Mouse (Mus musculus) intestine, embryonic 14.5 days (tissue): ENCODE measurements around the gene Cntd1. TPM values are rescaled to one million over a fixed set of nuclear protein-coding genes. Genes with fewer than 3 reads are reported as not detected.
A peak's percentile ranks its signal among the peaks of the same experiment; 100 is the strongest.

Experiments
- ATAC-seq: fragments of 200-750 bp; cut with Nextera tagmentation; replicated peaks from 2 replicates; pipeline ENCODE4 v1.8.0; 2017; ENCODE audit warnings: low read depth, moderate number of reproducible peaks, moderate TSS enrichment, moderate library complexity; ENCODE audit not compliant: low FRiP score, low TSS enrichment
- DNase-seq: peaks from one replicate; pipeline ENCODE4 v3.0.0-alpha.2; 2018; ENCODE audit warnings: low spot score
- H3K27ac ChIP-seq: fragments of 300-500 bp; sonication (generic); 2 replicates; pipeline ENCODE4 v1.5.1; 2014; ENCODE audit warnings: low read depth, mild to moderate bottlenecking, control low read depth
- H3K27me3 ChIP-seq: fragments of 300-500 bp; sonication (generic); replicated peaks from 2 replicates; pipeline ENCODE4 v1.6.1; 2014; ENCODE audit warnings: low read length, control low read depth; ENCODE audit not compliant: control insufficient read depth, insufficient read depth
- H3K36me3 ChIP-seq: fragments of 300-500 bp; sonication (generic); 2 replicates; pipeline ENCODE4 v1.6.1; 2014; ENCODE audit warnings: low read length, control low read depth; ENCODE audit not compliant: control insufficient read depth, insufficient read depth
- H3K4me1 ChIP-seq: fragments of 300-500 bp; sonication (generic); replicated peaks from 2 replicates; pipeline ENCODE4 v1.6.1; 2014; ENCODE audit warnings: low read length, control low read depth, mixed read lengths; ENCODE audit not compliant: control insufficient read depth, insufficient read depth
- H3K4me2 ChIP-seq: fragments of 300-500 bp; sonication (generic); 2 replicates; pipeline ENCODE4 v1.6.1; 2014; ENCODE audit warnings: low read length
- H3K4me3 ChIP-seq: fragments of 300-500 bp; sonication (generic); 2 replicates; pipeline ENCODE4 v1.5.1; 2014; ENCODE audit warnings: low read depth, low read length, control low read depth, mixed read lengths
- H3K9ac ChIP-seq: fragments of 300-500 bp; sonication (generic); 2 replicates; pipeline ENCODE4 v1.6.1; 2014; ENCODE audit warnings: mild to moderate bottlenecking, low read length
- H3K9me3 ChIP-seq: fragments of 300-500 bp; sonication (generic); 2 replicates; pipeline ENCODE4 v1.6.1; 2016; ENCODE audit warnings: low read length, control low read depth; ENCODE audit not compliant: control insufficient read depth
- WGBS: fragments of 180-500 bp; shearing (Covaris S2); extraction: QIAGEN DNeasy Blood & Tissue Kit; methylation state at CpG from one replicate; pipeline ENCODE4 v1.1.7; 2014; 5-methylcytosine and 5-hydroxymethylcytosine counted together
- polyA plus RNA-seq: library from polyadenylated mRNA; unstranded; fragments of >200 nt; fragmentation: Nextera tagmentation; extraction: Ambion mirVana; gene quantifications from 2 replicates; pipeline ENCODE4 v1.2.1, GENCODE M21; 2014

Gene Cntd1
- polyA plus RNA-seq, 1 experiment from 2014 or later: 1.1 TPM

DNA sequence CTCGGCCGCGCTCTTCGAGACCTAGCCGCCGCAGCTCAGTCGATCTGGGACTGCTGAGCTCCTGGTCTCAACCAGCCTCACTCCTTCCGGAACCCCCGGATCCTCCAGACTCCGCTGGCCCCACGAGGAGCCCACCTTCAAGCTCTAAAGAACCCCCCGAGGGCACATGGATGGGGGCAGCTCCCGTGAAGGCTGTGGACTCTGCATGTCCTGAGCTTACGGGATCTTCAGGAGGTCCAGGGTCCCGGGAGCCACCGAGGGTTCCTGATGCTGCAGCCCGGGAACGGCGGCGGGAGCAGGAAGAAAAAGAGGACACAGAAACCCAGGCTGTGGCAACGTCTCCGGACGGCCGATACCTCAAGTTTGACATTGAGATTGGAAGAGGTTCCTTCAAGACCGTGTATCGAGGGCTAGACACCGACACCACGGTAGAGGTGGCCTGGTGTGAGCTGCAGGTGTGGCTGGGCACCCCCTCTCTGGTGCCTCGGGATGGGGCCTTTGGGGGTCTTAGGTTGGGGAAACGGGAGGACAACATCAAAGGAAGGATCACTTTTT is 17.9 kb upstream of the Cntd1 start:
- peaks cover 30% of the 10 kb centered on the region for H3K27me3 ChIP-seq
- no peaks in the 10 kb centered on the region for H3K9me3 ChIP-seq
- no peak for ATAC-seq
- peaks cover 14% of the 10 kb centered on the region for H3K36me3 ChIP-seq
- H3K4me3 ChIP-seq: peak overlapping the region; percentile 63
- peaks cover 48% of the 10 kb centered on the region for H3K4me1 ChIP-seq
- WGBS: under 1% methylated on average over 30 of the region's 30 CpGs
- DNase-seq: no peak
- peak overlapping the region; percentile 66 for H3K9ac ChIP-seq
- peak overlapping the region; percentile 76 for H3K27ac ChIP-seq
- peak overlapping the region; percentile 98 for H3K4me2 ChIP-seq

GRCm38 (mm10) chr11:101262272-101262967 is 16.4 kb upstream of the Cntd1 start:
- 7% methylated on average over 24 of the region's 24 CpGs for WGBS
- peaks cover 48% of the 10 kb centered on the region for H3K4me1 ChIP-seq
- no peak overlapping the region for H3K27ac ChIP-seq

GRCm38 (mm10) chr11:101263138-101263988 is 15.4 kb upstream of the Cntd1 start:
- Histone ChIP-seq H3K4me3 (peak overlapping the region; percentile 63; the same call in 1 of the 2 replicates), H3K4me1 (peaks cover 45% of the 10 kb centered on the region), H3K27ac (no peak overlapping the region), H3K9me3 (no peaks in the 10 kb centered on the region), H3K9ac (no peak overlapping the region), H3K4me2 (peak overlapping the region; percentile 98; the same call in 1 of the 2 replicates), H3K27me3 (peaks cover 31% of the 10 kb centered on the region), H3K36me3 (no peaks in the 10 kb centered on the region; the same call in 1 of the 2 replicates)
- DNase-seq: no peak
- WGBS: 20% methylated on average over 32 of the region's 32 CpGs
- ATAC-seq: no peak

More at GRCm38 (mm10) chr11:101262272-101262967, 16.4 kb upstream of the Cntd1 start:
- H3K27me3 ChIP-seq: peaks cover 31% of the 10 kb centered on the region
- H3K9ac ChIP-seq: peak overlapping the region; percentile 30; the same call in 1 of the 2 replicates
- peaks cover 2% of the 10 kb centered on the region for H3K36me3 ChIP-seq
- DNase-seq (peak; percentile 60), ATAC-seq (no peak)
- H3K9me3 ChIP-seq: no peaks in the 10 kb centered on the region
- peak overlapping the region; percentile 98 for H3K4me2 ChIP-seq
- H3K4me3 ChIP-seq: peak overlapping the region; percentile 63

DNA sequence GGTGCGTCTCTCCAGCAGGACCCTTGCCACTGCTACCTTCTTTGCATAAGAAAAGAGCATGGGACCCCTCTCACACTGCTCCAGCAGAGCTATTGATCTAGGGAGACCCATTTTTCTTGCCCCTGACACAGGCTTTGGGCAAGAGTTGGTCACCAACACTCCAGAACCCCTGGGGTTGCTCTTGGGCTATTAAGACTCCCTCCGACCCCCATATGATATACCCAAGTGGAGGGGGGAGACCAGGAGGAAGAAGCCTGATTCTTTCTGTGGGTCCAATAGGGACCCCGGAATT is 14.9 kb upstream of the Cntd1 start:
- no peak overlapping the region for H3K4me3 ChIP-seq
- ATAC-seq (no peak), DNase-seq (no peak)
- H3K27me3 ChIP-seq: peaks cover 31% of the 10 kb centered on the region
- no peak overlapping the region for H3K9ac ChIP-seq
- H3K4me1 ChIP-seq: peaks cover 39% of the 10 kb centered on the region
- WGBS: 20% methylated on average over 3 of the region's 3 CpGs
- H3K9me3 ChIP-seq: no peaks in the 10 kb centered on the region
- no peak overlapping the region for H3K4me2 ChIP-seq
- no peaks in the 10 kb centered on the region for H3K36me3 ChIP-seq
- no peak overlapping the region for H3K27ac ChIP-seq

DNA sequence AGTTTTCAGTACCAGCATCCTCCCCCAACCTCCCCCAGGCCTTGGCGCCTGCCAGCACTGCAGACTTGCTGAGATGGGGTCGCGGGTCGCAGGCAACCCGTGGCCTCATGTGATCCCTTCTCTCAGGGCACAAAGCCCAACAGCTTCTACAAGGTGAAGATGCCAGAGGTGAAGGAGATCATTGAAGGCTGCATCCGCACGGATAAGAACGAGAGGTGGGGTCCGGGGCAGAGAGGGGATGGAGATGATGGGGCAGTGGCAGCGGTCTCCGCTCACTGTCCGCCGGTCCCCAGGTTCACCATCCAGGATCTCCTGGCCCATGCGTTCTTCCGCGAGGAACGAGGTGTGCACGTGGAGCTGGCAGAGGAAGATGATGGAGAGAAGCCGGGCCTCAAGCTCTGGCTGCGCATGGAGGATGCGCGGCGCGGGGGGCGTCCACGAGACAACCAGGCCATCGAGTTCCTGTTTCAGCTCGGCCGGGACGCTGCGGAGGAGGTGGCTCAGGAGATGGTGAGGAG is 13.8 kb upstream of the Cntd1 start:
- Histone ChIP-seq H3K27ac (no peak overlapping the region), H3K4me2 (peak overlapping the region; percentile 50), H3K9me3 (no peaks in the 10 kb centered on the region), H3K36me3 (no peaks in the 10 kb centered on the region), H3K27me3 (peaks cover 31% of the 10 kb centered on the region), H3K9ac (0 out of 2 replicates have a peak overlapping the region, but pooled peaks have one; percentile 8), H3K4me1 (peaks cover 36% of the 10 kb centered on the region), H3K4me3 (peak overlapping the region; percentile 19)
- no peak for ATAC-seq
- no peak for DNase-seq
- 14% methylated on average over 31 of the region's 31 CpGs for WGBS

DNA sequence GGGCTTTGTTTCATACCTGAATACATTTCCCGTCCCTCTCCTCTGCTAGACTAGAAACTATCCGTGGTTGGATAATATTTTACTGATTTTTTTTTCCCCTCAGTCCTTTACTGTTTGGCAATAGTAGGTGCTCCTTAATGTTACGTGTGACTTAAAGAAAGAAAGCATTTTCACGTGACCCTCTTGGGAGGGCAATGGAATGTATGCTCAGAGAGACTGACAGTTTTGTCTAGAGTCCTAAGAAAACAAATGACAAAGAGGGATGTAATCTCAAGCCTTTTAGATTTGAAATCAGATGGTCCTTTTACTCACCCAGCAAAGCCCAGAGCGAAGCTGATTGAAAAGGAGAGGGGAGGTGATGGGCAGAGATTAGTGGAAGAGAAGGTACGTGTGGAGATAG is 12.9 kb upstream of the Cntd1 start:
- Histone ChIP-seq H3K36me3 (no peaks in the 10 kb centered on the region), H3K4me3 (no peak overlapping the region), H3K27ac (no peak overlapping the region), H3K9me3 (no peaks in the 10 kb centered on the region), H3K9ac (no peak overlapping the region), H3K4me1 (peaks cover 36% of the 10 kb centered on the region), H3K4me2 (no peak overlapping the region), H3K27me3 (peaks cover 31% of the 10 kb centered on the region)
- DNase-seq (no peak), ATAC-seq (no peak)
- 42% methylated on average over 6 of the region's 6 CpGs for WGBS

GRCm38 (mm10) chr11:101269577-101270116 is 9.2 kb upstream of the Cntd1 start:
- ATAC-seq (no peak), DNase-seq (peak; percentile 76)
- H3K4me3 ChIP-seq: no peak overlapping the region
- H3K36me3 ChIP-seq: 0 out of 2 replicates have a peak, but pooled peaks cover 3% of the 10 kb centered on the region
- H3K4me1 ChIP-seq: peaks cover 12% of the 10 kb centered on the region
- 12% methylated on average over 10 of the region's 10 CpGs for WGBS
- H3K27ac ChIP-seq: no peak overlapping the region
- H3K9ac ChIP-seq: no peak overlapping the region
- H3K9me3 ChIP-seq: no peaks in the 10 kb centered on the region
- H3K4me2 ChIP-seq: no peak overlapping the region
- peaks cover 8% of the 10 kb centered on the region for H3K27me3 ChIP-seq

GRCm38 (mm10) chr11:101272446-101272845 is 6.4 kb upstream of the Cntd1 start:
- peaks cover 14% of the 10 kb centered on the region; the same call in 1 of the 2 replicates for H3K36me3 ChIP-seq
- DNase-seq (no peak), ATAC-seq (no peak)
- H3K27ac ChIP-seq: no peak overlapping the region
- no peaks in the 10 kb centered on the region for H3K9me3 ChIP-seq
- no peak overlapping the region for H3K4me2 ChIP-seq
- no peaks in the 10 kb centered on the region for H3K27me3 ChIP-seq
- H3K4me3 ChIP-seq: no peak overlapping the region
- no peak overlapping the region for H3K9ac ChIP-seq
- H3K4me1 ChIP-seq: peaks cover 22% of the 10 kb centered on the region
- WGBS: 85% methylated on average over 3 of the region's 3 CpGs
